ENCODE assay signal across 15 mouse cellular contexts in genomic region chr6:39491203-39491602, GRCm38 (mm10).
DNase-seq lines count a peak whose midpoint lies in the region; ATAC-seq and TF ChIP-seq lines count a peak whose summit lies in the region.
"Had no signal": no experiment of that assay in that cellular context is flagged by ENCODE, and none has a peak within 500 bp of the region (broad histone marks: within the 10 kb centered on the region; RNA-seq: fewer than 3 reads in every experiment).

No protein-coding gene starts in this region.

- H3K27me3 ChIP-seq in neural tube, embryonic 11.5 days (ENCODE audit: control insufficient read depth, insufficient read depth, low read length): no peaks in the 10 kb centered on the region
- no peaks in the 10 kb centered on the region for H3K27me3 ChIP-seq in forebrain, embryonic 16.5 days (replicated peaks; ENCODE audit: control insufficient read depth, insufficient read depth, low read length)
- no peaks in the 10 kb centered on the region for H3K27me3 ChIP-seq in limb, embryonic 11.5 days (ENCODE audit: control insufficient read depth, insufficient read depth, low read length)
- no peaks in the 10 kb centered on the region for H3K27me3 ChIP-seq in liver, postnatal 0 days (ENCODE audit: insufficient read depth, low read length)
- H3K27me3 ChIP-seq: embryonic facial prominence, embryonic 13.5 days had no signal

- no peak for TF ChIP-seq EP300 in liver, postnatal 0 days (IDR thresholded peaks at IDR 0.05; ENCODE audit: low read depth)

- H3K9me3 ChIP-seq in neural tube, embryonic 11.5 days (ENCODE audit: control insufficient read depth, low read length): no peaks in the 10 kb centered on the region
- no peaks in the 10 kb centered on the region for H3K9me3 ChIP-seq in forebrain, embryonic 16.5 days (ENCODE audit: control insufficient read depth, low read length)
- H3K9me3 ChIP-seq in limb, embryonic 11.5 days (ENCODE audit: control insufficient read depth, low read length): no peaks in the 10 kb centered on the region
- no peaks in the 10 kb centered on the region for H3K9me3 ChIP-seq in liver, postnatal 0 days (ENCODE audit: low read length)
- H3K9me3 ChIP-seq: embryonic facial prominence, embryonic 13.5 days had no signal

- no peak overlapping the region for H3K4me3 ChIP-seq in neural tube, embryonic 11.5 days (ENCODE audit: low read depth, low read length)
- no peak overlapping the region for H3K4me3 ChIP-seq in forebrain, embryonic 16.5 days (replicated peaks; ENCODE audit: low read length)
- H3K4me3 ChIP-seq in limb, embryonic 11.5 days (ENCODE audit: low read depth, low read length): no peak overlapping the region
- no peak overlapping the region for H3K4me3 ChIP-seq in liver, postnatal 0 days (ENCODE audit: low read depth, low read length)
- H3K4me3 ChIP-seq: embryonic facial prominence, embryonic 13.5 days; myocyte had no signal

- no peaks in the 10 kb centered on the region for H3K4me1 ChIP-seq in neural tube, embryonic 11.5 days (ENCODE audit: control insufficient read depth, insufficient read depth, low read length)
- H3K4me1 ChIP-seq in forebrain, embryonic 16.5 days (replicated peaks; ENCODE audit: control insufficient read depth, insufficient read depth, low read length): peaks cover 13% of the 10 kb centered on the region
- no peaks in the 10 kb centered on the region for H3K4me1 ChIP-seq in limb, embryonic 11.5 days (ENCODE audit: control insufficient read depth, insufficient read depth, low read length)
- no peaks in the 10 kb centered on the region for H3K4me1 ChIP-seq in liver, postnatal 0 days (ENCODE audit: insufficient read depth)

- H3K36me3 ChIP-seq in neural tube, embryonic 11.5 days (ENCODE audit: control insufficient read depth, insufficient read depth, low read length): peaks cover 22% of the 10 kb centered on the region
- peaks cover 4% of the 10 kb centered on the region for H3K36me3 ChIP-seq in forebrain, embryonic 16.5 days (ENCODE audit: control insufficient read depth, insufficient read depth)
- peaks cover 14% of the 10 kb centered on the region for H3K36me3 ChIP-seq in limb, embryonic 11.5 days (ENCODE audit: control insufficient read depth, insufficient read depth, low read length)
- no peaks in the 10 kb centered on the region for H3K36me3 ChIP-seq in liver, postnatal 0 days (replicated peaks; ENCODE audit: insufficient read depth, low read length)

- no peak; the same call in 1 of the 2 replicates for ATAC-seq in neural tube, embryonic 11.5 days (ENCODE audit: insufficient read depth, low FRiP score, low TSS enrichment)
- ATAC-seq in forebrain, embryonic 16.5 days: peak; percentile 77
- ATAC-seq in limb, embryonic 11.5 days (ENCODE audit: insufficient number of reproducible peaks, low FRiP score, low TSS enrichment, low read depth): no peak
- ATAC-seq in liver, postnatal 0 days: no peak

- WGBS in neural tube, embryonic 11.5 days: 79% methylated on average over 5 of the region's 5 CpGs
- WGBS in forebrain, embryonic 16.5 days: 31% methylated on average over 5 of the region's 5 CpGs
- WGBS in limb, embryonic 11.5 days: 44% methylated on average over 5 of the region's 5 CpGs
- WGBS in liver, postnatal 0 days (ENCODE audit: insufficient replicate concordance): 78% methylated on average over 5 of the region's 5 CpGs

- TF ChIP-seq CTCF in liver, postnatal 0 days (IDR thresholded peaks at IDR 0.05; ENCODE audit: low read depth): no peak

- no peak overlapping the region for H3K4me2 ChIP-seq in neural tube, embryonic 11.5 days (ENCODE audit: low read depth)
- no peak overlapping the region for H3K4me2 ChIP-seq in forebrain, embryonic 16.5 days (ENCODE audit: low read length)
- H3K4me2 ChIP-seq in limb, embryonic 11.5 days (ENCODE audit: low read depth, severe bottlenecking): no peak overlapping the region
- H3K4me2 ChIP-seq in liver, postnatal 0 days (ENCODE audit: low read depth, low read length): no peak overlapping the region
- H3K4me2 ChIP-seq: embryonic facial prominence, embryonic 13.5 days had no signal

- no peak for DNase-seq in neural tube, embryonic 11.5 days (ENCODE audit: low spot score)
- DNase-seq in neural tube, embryonic 10.5 days (ENCODE audit: extremely low spot score, low spot score): no peak
- DNase-seq in limb, embryonic 11.5 days (ENCODE audit: low spot score): peak; percentile 42
- DNase-seq in liver, postnatal 0 days: no peak
- DNase-seq in gastrocnemius, postnatal 4 days (ENCODE audit: low spot score in 2 of 2): no peak
- DNase-seq in heart, adult 8-10 months (ENCODE audit: low spot score): no peak
- DNase-seq: adrenal gland, postnatal 25 days; cerebellum, postnatal 36 days; gastrocnemius, postnatal 36 days; kidney, postnatal 14 days; lung, adult 2 months; right cerebral cortex, adult 18-20 months had no signal

- H3K9ac ChIP-seq in neural tube, embryonic 11.5 days (ENCODE audit: low read length): no peak overlapping the region
- H3K9ac ChIP-seq in forebrain, embryonic 16.5 days (replicated peaks; ENCODE audit: low read depth, low read length): no peak overlapping the region
- no peak overlapping the region for H3K9ac ChIP-seq in limb, embryonic 11.5 days (ENCODE audit: low read length)
- H3K9ac ChIP-seq in liver, postnatal 0 days (replicated peaks): no peak overlapping the region
- H3K9ac ChIP-seq: embryonic facial prominence, embryonic 13.5 days had no signal

- H3K27ac ChIP-seq in neural tube, embryonic 11.5 days (ENCODE audit: low read depth, low read length): peak overlapping the region; percentile 4; the same call in 1 of the 2 replicates
- peak overlapping the region; percentile 62 for H3K27ac ChIP-seq in forebrain, embryonic 16.5 days (ENCODE audit: low read length)
- H3K27ac ChIP-seq in limb, embryonic 11.5 days (replicated peaks; ENCODE audit: low read depth, low read length): no peak overlapping the region; the same call in 1 of the 2 replicates
- no peak overlapping the region for H3K27ac ChIP-seq in liver, postnatal 0 days (ENCODE audit: low read depth)
- H3K27ac ChIP-seq: embryonic facial prominence, embryonic 13.5 days had no signal

Comparison
In these comparisons a context has a peak if more than half of its experiments do, and no peak if none do; other contexts are left out.
1. H3K27ac ChIP-seq: peak in neural tube, embryonic 11.5 days (single experiment) and forebrain, embryonic 16.5 days (single experiment); none in limb, embryonic 11.5 days (single experiment) and liver, postnatal 0 days (single experiment).